Mouse (Mus musculus): ENCODE data around the gene Atrip. TPM values are rescaled to one million over a fixed set of nuclear protein-coding genes. Genes with fewer than 3 reads are reported as not detected.
A peak's percentile ranks its signal among the peaks of the same experiment; 100 is the strongest.

Gene Atrip
- polyA plus RNA-seq, 1 experiment: 38.0 TPM

DNA sequence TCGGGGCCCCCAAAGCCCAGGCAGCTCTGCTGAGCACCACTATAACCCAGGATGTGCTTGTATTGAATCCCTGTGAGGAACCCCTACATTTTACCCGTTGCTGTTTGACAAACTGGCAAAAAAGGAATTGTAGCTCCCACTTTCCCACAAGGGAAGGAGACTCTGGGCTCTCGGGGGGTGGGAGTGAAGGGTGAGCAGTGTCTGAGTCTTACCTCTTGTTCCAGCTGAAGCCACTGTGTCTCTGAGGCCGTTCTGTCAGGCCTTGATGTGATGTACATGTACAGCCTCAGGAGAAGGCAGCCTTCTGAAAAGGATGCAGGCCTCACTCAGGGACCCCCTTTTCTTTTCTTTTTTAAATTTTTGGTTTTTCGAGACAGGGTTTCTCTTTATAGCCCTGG is 13.0 kb downstream of the Atrip start:
- TF ChIP-seq CTCF (IDR thresholded peaks at IDR 0.05; ENCODE audit: borderline replicate concordance, insufficient read depth, low read depth, low read length): no peak
- TF ChIP-seq POLR2A (IDR thresholded peaks at IDR 0.05; ENCODE audit: borderline replicate concordance, insufficient read depth, low read length): no peak
- no peak overlapping the region for H3K4me3 ChIP-seq (replicated peaks; ENCODE audit: insufficient read depth, low read depth, low read length)
- H3K27ac ChIP-seq (ENCODE audit: insufficient read depth, low read length): no peak overlapping the region
- peaks cover 14% of the 10 kb centered on the region for H3K4me1 ChIP-seq (ENCODE audit: control insufficient read depth, insufficient read depth, low read length)
- no peaks in the 10 kb centered on the region for H3K27me3 ChIP-seq (ENCODE audit: control insufficient read depth, insufficient read depth, low read length)
- no peak for DNase-seq
- WGBS: 94% methylated on average over 5 of the region's 5 CpGs

DNA sequence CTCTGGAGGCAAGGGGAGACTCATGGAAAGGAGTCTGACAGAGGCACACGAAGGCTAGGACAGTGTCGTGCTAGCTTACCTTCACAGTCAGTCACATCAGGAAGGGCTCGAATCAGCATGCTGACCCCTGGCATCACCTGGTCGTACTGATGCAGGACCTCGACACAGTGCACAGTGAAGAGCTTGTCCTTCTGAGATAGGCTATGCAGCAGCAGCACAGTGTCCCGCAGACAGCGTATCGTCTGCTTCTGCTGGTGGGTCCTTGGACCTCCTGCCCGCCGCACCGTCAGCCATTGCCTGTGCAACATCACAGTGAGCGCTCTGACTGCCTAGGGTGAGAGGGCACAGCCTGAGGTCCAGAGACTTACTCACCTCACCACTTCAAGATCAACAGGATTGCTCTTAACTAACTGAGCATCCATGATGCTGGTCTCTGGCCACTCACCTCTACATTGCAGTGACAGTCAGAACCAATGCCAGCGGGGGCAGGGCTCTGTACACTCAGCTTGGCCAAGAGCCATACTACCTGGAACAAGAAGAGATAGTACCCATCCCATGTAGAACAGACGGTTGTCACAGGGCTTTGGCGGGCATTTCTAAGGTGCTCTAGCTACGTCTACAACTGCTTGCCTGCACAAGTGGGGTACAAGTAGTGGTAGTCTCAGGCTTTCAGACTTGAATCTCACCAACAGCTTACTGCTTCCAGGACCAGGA is 13.6 kb downstream of the Atrip start:
- Histone ChIP-seq H3K4me3 (replicated peaks; ENCODE audit: insufficient read depth, low read depth, low read length) (no peak overlapping the region), H3K27me3 (ENCODE audit: control insufficient read depth, insufficient read depth, low read length) (no peaks in the 10 kb centered on the region), H3K27ac (ENCODE audit: insufficient read depth, low read length) (no peak overlapping the region), H3K4me1 (ENCODE audit: control insufficient read depth, insufficient read depth, low read length) (peaks cover 19% of the 10 kb centered on the region)
- peak; percentile 34 to 36 for DNase-seq
- WGBS: 83% methylated on average over 16 of the region's 16 CpGs
- no peak for TF ChIP-seq POLR2A (IDR thresholded peaks at IDR 0.05; ENCODE audit: borderline replicate concordance, insufficient read depth, low read length)
- no peak for TF ChIP-seq CTCF (IDR thresholded peaks at IDR 0.05; ENCODE audit: borderline replicate concordance, insufficient read depth, low read depth, low read length)

DNA sequence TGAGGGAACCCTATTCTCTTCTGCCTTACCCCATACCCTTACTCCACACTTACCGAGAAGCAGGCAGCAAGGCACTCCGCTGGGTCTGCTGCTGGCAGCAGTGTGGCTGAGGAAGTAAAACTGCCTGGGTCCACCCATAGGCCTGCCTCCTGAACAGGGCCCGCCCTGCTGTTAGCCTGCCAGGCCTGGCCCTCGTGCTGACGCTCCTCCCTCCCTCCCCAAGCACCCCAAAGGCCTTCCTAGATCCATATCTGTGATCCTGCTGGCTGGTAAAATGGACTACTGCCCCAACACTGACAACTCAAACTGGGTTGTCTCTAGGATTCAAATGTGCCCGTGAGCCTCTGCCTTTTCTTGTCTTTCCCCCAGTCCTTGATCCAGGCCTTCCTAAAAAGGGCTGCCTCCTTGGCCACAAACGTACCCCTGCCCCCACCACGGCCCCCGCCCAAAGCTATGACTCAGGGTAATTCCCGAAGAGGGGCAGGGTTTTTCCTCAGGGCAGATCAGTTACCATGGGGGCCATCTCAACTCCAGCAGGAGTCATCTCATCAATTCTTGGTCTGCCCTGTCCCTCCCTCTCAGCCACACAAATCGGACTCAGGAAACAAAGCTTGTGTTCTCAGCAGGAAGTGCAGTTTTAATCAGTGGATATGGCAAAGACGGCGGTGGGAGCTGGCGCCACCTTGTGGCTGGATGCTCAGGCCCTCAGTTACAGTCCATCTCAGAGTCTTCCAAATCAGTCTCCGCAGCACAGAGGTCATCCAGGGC is 14.6 kb downstream of the Atrip start, which contains the start of gene Trex1:
Gene Trex1, minus strand, starts transcription at position 599 of the 768 bp plus-strand sequence.
- peak; percentile 36; the same call in 1 of the 2 replicates for TF ChIP-seq POLR2A (IDR thresholded peaks at IDR 0.05; ENCODE audit: borderline replicate concordance, insufficient read depth, low read length)
- TF ChIP-seq CTCF (IDR thresholded peaks at IDR 0.05; ENCODE audit: borderline replicate concordance, insufficient read depth, low read depth, low read length): peak; percentile 95
- Histone ChIP-seq H3K27me3 (ENCODE audit: control insufficient read depth, insufficient read depth, low read length) (no peaks in the 10 kb centered on the region), H3K27ac (ENCODE audit: insufficient read depth, low read length) (peak within 1 kb of the TSS; percentile 54), H3K4me1 (ENCODE audit: control insufficient read depth, insufficient read depth, low read length) (peaks cover 20% of the 10 kb centered on the region), H3K4me3 (replicated peaks; ENCODE audit: insufficient read depth, low read depth, low read length) (peak within 1 kb of the TSS; percentile 60)
- DNase-seq: peak; percentile 87 to 89
- 2% methylated on average over 15 of the region's 15 CpGs for WGBS

DNA sequence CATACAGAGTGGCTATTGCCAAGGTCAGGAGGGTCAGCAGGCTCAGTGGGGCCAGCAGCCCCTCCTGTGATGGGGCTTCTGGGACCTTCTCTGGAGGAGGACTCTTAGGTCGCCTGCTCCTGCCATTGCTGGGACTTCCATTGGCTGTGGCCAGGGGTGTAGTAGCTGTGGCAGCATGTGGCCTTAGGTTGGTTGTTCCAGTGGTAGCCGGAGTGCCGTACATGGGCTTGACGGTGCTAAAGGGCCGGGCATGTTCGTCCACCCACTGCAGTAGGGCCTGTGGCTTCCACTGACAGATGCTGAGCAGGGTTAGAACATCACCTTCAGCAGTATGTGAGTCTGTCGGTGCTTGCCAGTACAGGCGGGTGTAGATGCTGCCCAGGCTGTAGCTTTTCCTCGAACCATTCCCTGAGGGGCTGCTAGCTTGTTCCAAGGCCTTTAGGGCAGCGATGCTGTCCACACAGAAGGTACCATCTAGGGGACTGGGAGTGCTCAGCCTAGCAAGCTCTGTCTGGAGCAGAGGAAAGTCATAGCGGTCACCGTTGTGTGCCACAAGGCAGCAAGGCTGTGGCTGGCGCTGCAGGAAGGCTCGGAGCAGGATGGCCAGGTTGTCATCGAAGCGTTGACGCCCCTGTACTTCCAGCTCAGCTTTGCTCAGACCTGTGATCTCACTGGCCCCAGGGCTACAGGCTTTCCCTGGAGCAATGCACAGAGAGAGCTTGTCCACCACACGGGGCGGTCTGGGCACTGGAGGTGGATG is 15.7 kb downstream of the Atrip start:
- WGBS: 89% methylated on average over 19 of the region's 19 CpGs
- peaks cover 20% of the 10 kb centered on the region for H3K4me1 ChIP-seq (ENCODE audit: control insufficient read depth, insufficient read depth, low read length)
- no peaks in the 10 kb centered on the region for H3K27me3 ChIP-seq (ENCODE audit: control insufficient read depth, insufficient read depth, low read length)
- H3K27ac ChIP-seq (ENCODE audit: insufficient read depth, low read length): no peak overlapping the region
- peak in 1 of 2 experiments; percentile 23 for DNase-seq
- H3K4me3 ChIP-seq (replicated peaks; ENCODE audit: insufficient read depth, low read depth, low read length): peak overlapping the region; percentile 60
- no peak for TF ChIP-seq CTCF (IDR thresholded peaks at IDR 0.05; ENCODE audit: borderline replicate concordance, insufficient read depth, low read depth, low read length)
- TF ChIP-seq POLR2A (IDR thresholded peaks at IDR 0.05; ENCODE audit: borderline replicate concordance, insufficient read depth, low read length): no peak

DNA sequence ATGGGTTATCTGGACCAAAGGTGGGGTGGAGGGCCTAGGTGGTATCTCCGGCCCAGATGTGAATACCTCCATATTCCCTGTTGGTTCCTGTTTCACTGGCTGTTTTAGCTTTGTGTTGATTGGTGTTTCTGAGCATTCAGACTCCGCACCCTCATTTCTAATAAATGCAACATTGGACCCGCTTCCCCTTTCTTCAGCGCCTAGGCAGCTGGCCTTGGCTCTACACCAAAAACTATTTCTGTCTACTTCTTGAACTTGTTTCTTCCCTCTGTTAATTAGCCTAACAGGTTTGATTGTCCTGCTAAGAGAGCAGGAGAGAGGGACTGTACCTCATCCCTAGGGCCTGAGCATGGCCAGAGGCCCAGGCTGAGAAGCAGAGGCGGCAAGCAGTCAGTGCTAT is 16.4 kb downstream of the Atrip start:
- Histone ChIP-seq H3K27ac (ENCODE audit: insufficient read depth, low read length) (no peak overlapping the region), H3K27me3 (ENCODE audit: control insufficient read depth, insufficient read depth, low read length) (no peaks in the 10 kb centered on the region), H3K4me1 (ENCODE audit: control insufficient read depth, insufficient read depth, low read length) (peaks cover 20% of the 10 kb centered on the region), H3K4me3 (replicated peaks; ENCODE audit: insufficient read depth, low read depth, low read length) (no peak overlapping the region)
- peak in 1 of 2 experiments; percentile 11 for DNase-seq
- TF ChIP-seq POLR2A (IDR thresholded peaks at IDR 0.05; ENCODE audit: borderline replicate concordance, insufficient read depth, low read length) (no peak), CTCF (IDR thresholded peaks at IDR 0.05; ENCODE audit: borderline replicate concordance, insufficient read depth, low read depth, low read length) (no peak)
- 75% methylated on average over 5 of the region's 5 CpGs for WGBS

DNA sequence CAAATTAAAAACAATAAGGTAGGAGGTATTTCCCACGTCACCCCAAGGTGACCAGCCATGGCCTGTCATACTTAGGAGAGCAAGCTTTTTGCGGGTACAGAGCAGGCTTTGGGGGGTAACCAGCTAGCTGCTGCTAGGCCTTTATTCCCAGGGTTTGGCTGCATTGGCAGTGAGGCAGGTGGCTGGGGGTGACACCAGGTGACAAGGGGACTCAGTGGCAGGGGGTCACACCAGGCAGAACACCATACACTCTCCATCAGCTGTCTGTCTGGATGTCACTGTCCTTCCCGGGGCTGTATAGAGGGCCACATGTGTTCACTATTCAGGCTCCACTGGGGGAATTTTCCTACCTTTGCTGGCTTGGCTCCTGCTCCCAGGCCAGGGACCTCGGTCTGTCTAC is 17.0 kb downstream of the Atrip start:
- no peak for TF ChIP-seq POLR2A (IDR thresholded peaks at IDR 0.05; ENCODE audit: borderline replicate concordance, insufficient read depth, low read length)
- TF ChIP-seq CTCF (IDR thresholded peaks at IDR 0.05; ENCODE audit: borderline replicate concordance, insufficient read depth, low read depth, low read length): no peak
- Histone ChIP-seq H3K27ac (ENCODE audit: insufficient read depth, low read length) (no peak overlapping the region), H3K4me3 (replicated peaks; ENCODE audit: insufficient read depth, low read depth, low read length) (no peak overlapping the region), H3K27me3 (ENCODE audit: control insufficient read depth, insufficient read depth, low read length) (no peaks in the 10 kb centered on the region), H3K4me1 (ENCODE audit: control insufficient read depth, insufficient read depth, low read length) (peaks cover 20% of the 10 kb centered on the region)
- WGBS: 84% methylated on average over 4 of the region's 4 CpGs
- DNase-seq: peak in 1 of 2 experiments; percentile 15

DNA sequence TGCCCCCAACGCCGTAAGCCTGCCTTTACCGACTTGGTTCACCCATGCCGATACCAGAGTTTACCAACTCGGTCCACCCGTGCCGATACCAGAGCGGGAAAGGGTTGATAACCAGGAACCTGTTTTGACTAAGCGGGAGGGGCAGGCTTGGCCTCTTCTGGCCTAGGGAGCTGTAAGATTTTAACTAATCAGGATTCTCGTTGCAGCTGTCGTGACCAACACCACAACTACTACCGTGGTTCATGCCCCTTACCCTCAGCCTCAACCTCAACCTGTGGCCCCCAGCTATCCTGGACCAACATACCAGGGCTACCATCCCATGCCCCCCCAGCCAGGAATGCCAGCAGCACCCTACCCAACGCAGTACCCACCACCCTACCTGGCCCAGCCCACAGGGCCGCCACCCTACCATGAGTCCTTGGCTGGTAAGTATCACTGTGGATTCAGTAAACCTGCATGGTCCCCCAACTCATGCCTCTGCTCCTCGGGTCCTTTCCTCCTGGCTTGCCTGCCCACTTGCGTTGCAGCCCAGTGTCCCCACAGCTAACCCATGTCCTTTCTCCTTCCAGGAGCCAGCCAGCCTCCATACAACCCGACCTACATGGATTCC is 17.7 kb downstream of the Atrip start:
- no peak for TF ChIP-seq POLR2A (IDR thresholded peaks at IDR 0.05; ENCODE audit: borderline replicate concordance, insufficient read depth, low read length)
- no peak for TF ChIP-seq CTCF (IDR thresholded peaks at IDR 0.05; ENCODE audit: borderline replicate concordance, insufficient read depth, low read depth, low read length)
- Histone ChIP-seq H3K27ac (ENCODE audit: insufficient read depth, low read length) (no peak overlapping the region), H3K4me3 (replicated peaks; ENCODE audit: insufficient read depth, low read depth, low read length) (no peak overlapping the region), H3K4me1 (ENCODE audit: control insufficient read depth, insufficient read depth, low read length) (peaks cover 20% of the 10 kb centered on the region), H3K27me3 (ENCODE audit: control insufficient read depth, insufficient read depth, low read length) (no peaks in the 10 kb centered on the region)
- WGBS: 90% methylated on average over 17 of the region's 17 CpGs
- DNase-seq: peak in 1 of 2 experiments; percentile 21

All from cerebellum, adult 2 months (tissue).